Mouse (Mus musculus) lung, adult 2 months (tissue): ENCODE data around the gene Atoh8. TPM values are rescaled to one million over a fixed set of nuclear protein-coding genes. Genes with fewer than 3 reads are reported as not detected.
A peak's percentile ranks its signal among the peaks of the same experiment; 100 is the strongest.

Source experiments
- DNase-seq: peaks from one replicate; pipeline ENCODE4 v3.0.0; 2022
- H3K4me1 ChIP-seq: fragments of 200-500 bp; 2 replicates; pipeline ENCODE4 v1.6.1; 2011; ENCODE audit warnings: low read length; ENCODE audit not compliant: control insufficient read depth, insufficient read depth
- H3K4me3 ChIP-seq: fragments of 200-500 bp; replicated peaks from 2 replicates; pipeline ENCODE3; 2011; ENCODE audit warnings: low read depth, mild to moderate bottlenecking, control low read depth, low read length; ENCODE audit errors: extremely low read depth
- CTCF ChIP-seq: fragments of 200-500 bp; IDR thresholded peaks from 2 replicates; pipeline ENCODE4 v1.5.1; 2011; ENCODE audit warnings: mild to moderate bottlenecking, low read length, control low read depth; ENCODE audit not compliant: insufficient read depth
- POLR2A ChIP-seq: fragments of 200-500 bp; IDR thresholded peaks from 2 replicates; pipeline ENCODE4 v1.6.1; 2011; ENCODE audit warnings: low read depth, mild to moderate bottlenecking, control low read depth, low read length, borderline replicate concordance; ENCODE audit errors: extremely low read depth
- WGBS: fragments of 180-500 bp; shearing (Covaris S2); methylation state at CpG from one replicate; pipeline ENCODE4 v1.1.7; 2018; 5-methylcytosine and 5-hydroxymethylcytosine counted together
- polyA plus RNA-seq: library from polyadenylated mRNA; depleted of rRNA; stranded (reverse); fragments of >200 nt; gene quantifications from 2 replicates; pipeline ENCODE4 v1.2.3, GENCODE M21; 2012

Gene Atoh8
- polyA plus RNA-seq, 1 experiment: 26.4 TPM

DNA sequence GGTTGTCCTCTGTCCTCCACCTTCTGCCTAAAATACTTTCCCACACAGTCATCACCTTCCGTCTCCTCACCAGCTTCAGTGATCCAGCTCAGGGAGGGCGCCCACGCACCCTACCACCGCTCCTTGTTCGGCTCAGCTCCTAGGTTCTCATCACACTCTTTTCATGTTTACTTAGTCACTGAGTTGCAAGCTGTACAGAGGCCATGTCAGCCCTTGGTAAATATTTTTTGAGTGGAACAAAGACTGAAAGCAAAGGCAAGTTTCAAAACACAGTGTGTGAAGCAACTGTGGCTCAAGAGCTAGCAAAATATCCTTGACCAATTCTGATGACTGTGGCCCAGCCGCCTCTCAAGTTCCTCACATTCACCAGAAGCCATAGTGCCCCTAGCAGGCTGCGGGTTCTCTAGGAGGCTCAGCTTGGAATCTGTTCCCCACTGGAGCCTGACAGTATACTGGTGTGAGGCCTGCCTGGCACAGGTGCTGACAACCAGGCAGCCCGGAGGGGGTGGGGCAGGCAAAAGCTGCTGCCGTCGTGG, 36.9 kb upstream of the Atoh8 start:
- peak; percentile 75 for DNase-seq
- Histone ChIP-seq H3K4me1 (peaks cover 10% of the 10 kb centered on the region; the same call in 1 of the 2 replicates), H3K4me3 (no peak overlapping the region)
- 64% methylated on average over 10 of the region's 10 CpGs for WGBS
- TF ChIP-seq POLR2A (peak; percentile 31; the same call in 1 of the 2 replicates), CTCF (no peak)

DNA sequence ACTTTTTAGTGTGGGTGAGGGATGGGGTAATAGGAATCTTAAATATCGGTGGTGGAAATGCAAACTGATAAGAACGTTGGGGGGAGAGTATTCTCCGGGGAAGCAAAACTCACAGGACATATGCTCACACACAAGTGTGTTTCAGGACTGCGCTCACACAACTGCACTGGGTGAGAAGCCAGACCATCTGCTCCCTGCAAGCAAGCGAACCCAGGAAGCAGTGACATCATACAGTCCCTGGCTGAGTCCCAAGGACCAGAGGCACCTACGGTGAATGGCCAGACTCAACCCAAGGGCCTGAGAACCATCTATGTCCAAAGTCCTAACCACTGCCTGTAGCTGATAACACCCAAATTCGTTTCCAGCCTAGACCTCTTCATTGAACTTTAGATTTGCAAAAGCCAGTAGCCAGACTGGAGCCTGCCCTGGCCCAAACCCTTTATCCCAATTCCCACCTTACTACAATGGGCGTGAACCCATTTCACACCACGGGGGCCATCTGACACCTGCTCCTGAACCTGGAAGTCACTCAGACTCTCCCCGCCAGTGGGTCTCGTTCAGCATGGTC, 35.7 kb upstream of the Atoh8 start:
- WGBS: 57% methylated on average over 11 of the region's 11 CpGs
- Histone ChIP-seq H3K4me3 (no peak overlapping the region), H3K4me1 (peaks cover 10% of the 10 kb centered on the region; the same call in 1 of the 2 replicates)
- TF ChIP-seq CTCF (no peak), POLR2A (no peak)
- no peak for DNase-seq

DNA sequence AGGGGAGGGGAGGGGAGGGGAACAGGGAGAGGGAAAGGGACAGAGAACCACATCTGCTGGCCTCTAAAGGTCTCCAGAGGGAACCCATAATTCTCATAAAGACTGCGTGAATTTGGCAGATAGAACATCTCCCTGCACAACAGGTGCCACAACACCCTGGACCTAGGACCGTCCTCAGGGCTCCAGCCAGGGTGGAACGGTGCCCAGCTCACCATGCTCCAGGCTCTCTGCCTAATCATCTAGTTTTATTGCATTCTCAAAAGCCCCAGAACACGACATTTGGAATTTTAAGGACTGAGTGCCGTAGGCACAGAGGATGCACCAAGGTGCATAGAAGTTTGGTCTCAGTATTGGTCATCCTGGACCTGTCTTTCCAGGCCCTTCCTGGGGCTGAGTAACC, 34.9 kb upstream of the Atoh8 start:
- 76% methylated on average over 5 of the region's 5 CpGs for WGBS
- TF ChIP-seq CTCF: no peak
- no peak for TF ChIP-seq POLR2A
- Histone ChIP-seq H3K4me3 (no peak overlapping the region), H3K4me1 (peaks cover 16% of the 10 kb centered on the region)
- no peak for DNase-seq

DNA sequence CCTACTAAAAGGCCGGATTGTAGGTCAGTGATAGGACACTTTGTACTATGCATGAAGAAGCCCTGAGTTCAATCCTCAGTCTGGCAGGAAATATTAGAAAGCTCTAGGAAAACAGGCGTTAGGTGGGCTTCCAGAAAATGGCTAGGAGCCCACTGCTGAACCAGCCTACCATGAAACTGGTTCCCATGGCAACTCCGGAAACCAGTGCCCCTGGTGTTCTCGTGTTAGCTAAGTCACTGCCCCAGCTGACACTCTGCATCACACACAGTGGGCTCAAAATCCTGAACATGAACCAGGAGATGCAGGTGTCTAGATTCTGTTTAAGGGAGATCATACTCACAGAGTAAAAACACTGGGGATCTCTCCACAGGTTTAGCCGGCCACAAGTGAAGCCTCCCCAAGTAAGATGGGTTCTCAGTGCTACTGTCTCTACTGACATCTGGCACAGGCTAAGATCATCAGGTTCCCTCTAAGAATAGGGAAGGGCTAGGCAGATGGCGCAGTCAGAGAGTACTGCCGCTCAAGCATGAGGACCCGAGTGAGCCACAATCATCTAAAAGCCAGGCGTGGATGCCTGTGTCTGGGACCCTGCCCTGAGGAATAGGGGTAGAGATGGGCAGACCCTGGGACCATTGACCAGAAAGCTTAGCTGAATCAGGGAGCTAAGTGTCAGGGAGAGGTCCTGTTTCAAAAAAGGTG, 32.9 kb upstream of the Atoh8 start:
- TF ChIP-seq CTCF (no peak), POLR2A (no peak)
- Histone ChIP-seq H3K4me1 (peaks cover 16% of the 10 kb centered on the region), H3K4me3 (no peak overlapping the region)
- WGBS: 78% methylated on average over 9 of the region's 9 CpGs
- DNase-seq: no peak

DNA sequence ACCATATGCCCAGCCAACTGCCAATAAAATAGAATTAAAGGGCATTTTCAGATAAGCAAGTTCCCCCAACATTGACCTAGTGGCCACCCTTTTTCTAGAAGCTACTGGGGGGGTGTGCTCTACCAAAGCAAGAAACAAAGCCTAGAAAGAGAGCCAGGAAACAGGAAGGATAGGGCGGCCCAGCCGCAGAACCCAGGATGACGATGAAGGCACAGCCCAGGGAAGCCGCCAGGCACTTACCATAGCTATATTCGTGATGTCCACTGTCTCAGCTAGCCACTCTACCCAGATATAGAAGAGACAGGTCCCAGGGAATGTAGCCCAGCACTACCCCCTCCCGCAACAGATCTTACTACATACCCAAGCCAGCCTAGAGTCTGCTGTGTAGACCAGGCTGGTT, 30.3 kb upstream of the Atoh8 start:
- no peak for TF ChIP-seq POLR2A
- TF ChIP-seq CTCF: no peak
- no peak overlapping the region for H3K4me3 ChIP-seq
- WGBS: 56% methylated on average over 6 of the region's 6 CpGs
- DNase-seq: no peak
- peaks cover 6% of the 10 kb centered on the region for H3K4me1 ChIP-seq

DNA sequence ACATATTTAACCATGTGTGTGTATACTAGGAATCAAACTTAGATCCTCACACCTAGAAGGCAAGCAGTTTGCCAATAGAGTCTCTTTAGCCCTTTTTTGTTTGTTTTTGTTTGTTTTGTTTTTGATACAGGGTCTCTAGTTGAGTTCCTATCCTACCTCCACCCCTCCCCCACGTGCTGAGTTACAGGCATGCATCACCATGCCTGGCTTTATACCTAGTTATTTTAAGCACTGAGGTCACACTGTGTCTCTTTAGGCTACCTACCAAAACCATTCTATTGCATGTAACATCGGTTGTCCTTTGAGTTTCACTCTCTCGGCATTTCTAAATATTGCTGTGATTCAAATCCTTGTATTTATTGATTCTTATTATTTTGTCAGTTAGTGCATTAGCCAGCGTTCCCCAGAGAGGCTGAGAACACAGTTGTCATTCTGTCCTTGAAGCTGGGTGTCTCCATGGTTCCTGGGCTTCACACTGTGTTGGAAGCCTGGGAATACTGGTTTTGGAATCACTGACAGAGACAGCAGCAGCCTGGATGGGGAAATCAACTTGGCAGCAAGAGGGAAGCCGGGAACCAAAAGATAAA, 28.4 kb upstream of the Atoh8 start:
- Histone ChIP-seq H3K4me1 (peaks cover 6% of the 10 kb centered on the region), H3K4me3 (no peak overlapping the region)
- TF ChIP-seq CTCF (no peak), POLR2A (no peak)
- no peak for DNase-seq
- WGBS: 53% methylated on average over 5 of the region's 5 CpGs

DNA sequence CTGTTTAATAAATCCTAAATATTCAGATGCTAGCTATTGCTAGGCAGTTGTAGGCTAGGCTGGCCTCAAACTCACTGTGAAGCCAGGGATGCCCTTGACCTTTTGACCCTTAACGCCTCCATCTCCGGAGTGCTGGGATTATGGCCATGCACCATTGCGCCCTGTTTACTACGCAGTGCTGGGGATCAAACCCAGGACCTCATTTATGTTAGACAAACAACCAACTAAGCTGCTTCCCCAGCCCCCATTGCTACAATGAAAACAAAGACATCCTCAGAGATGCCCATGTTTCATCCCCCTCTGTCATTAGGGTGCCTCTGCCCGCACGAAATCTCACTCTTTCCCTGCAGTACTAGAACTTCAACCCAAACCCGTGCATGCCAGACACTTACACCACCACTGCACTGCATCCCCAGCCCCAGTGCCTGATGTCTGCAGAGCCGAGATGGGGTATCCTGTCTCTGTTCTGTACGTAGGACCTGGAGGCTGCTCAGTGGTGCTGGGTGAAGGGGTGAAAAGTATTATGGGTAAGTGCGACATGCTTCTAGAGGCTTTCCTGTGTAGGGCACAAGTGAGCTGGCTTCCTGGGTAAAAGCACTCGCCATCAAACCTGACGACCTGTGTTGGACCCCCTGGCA, 26.4 kb upstream of the Atoh8 start:
- DNase-seq: no peak
- H3K4me3 ChIP-seq: no peak overlapping the region
- TF ChIP-seq POLR2A: no peak
- TF ChIP-seq CTCF: no peak
- 88% methylated on average over 12 of the region's 12 CpGs for WGBS
- peaks cover 6% of the 10 kb centered on the region for H3K4me1 ChIP-seq

DNA sequence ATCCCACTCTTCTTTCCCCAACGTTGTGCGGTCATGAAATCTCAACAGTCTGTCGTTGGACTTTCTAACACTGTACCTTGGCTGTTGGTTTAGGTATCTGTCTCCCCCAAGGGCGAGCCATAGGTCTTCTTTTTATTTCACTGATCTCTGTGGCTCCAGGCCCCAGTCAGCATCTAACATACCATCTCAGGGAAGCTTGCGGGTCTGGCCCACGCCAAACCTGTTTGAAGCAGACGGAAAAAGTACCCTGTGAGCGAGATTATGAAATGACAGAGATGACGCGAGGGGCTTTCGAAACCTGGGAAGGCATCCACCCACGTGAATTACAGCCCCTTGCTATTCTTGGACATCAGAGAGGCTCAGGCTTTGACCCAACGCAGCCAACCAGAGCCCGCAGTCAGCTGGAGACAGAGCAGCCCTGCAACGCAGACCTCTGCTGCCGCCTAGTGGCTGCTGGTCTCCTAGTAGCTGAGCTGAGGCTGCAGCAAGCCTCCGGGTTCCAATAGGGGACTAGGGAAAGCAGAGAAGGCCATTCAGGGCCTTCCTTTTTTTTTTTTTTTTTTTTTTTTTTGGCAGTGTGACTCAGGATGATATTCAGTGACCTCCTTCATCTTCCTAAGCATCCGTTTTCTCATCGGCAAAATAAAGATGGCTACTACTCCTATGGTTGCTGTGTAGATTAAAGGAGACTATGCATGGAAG, 25.8 kb upstream of the Atoh8 start:
- H3K4me3 ChIP-seq: no peak overlapping the region
- DNase-seq: peak; percentile 88
- WGBS: 30% methylated on average over 19 of the region's 19 CpGs
- H3K4me1 ChIP-seq: peaks cover 6% of the 10 kb centered on the region
- TF ChIP-seq CTCF (peak; percentile 95), POLR2A (peak; percentile 21; the same call in 1 of the 2 replicates)

DNA sequence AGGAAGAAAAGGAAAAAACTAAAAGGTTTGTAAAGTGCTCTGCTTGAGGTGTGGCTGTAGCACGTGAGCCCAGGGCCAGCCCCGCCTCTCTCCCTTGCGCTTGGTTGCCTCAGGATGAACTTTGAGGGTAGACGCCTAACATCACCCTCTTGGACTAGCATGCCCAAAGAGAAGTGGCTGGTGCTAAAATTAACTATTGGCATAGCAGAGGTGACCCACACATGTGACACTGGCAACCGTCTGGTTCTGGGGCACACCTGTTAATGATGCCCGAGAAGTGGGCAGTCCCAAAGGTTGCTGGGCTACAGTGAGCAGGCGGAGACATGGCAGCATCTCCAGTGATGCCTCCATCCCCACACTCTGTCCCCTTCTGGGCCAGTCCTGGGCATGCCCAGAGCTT, 24.1 kb upstream of the Atoh8 start:
- Histone ChIP-seq H3K4me1 (no peaks in the 10 kb centered on the region; the same call in 1 of the 2 replicates), H3K4me3 (no peak overlapping the region)
- DNase-seq: no peak
- 71% methylated on average over 7 of the region's 7 CpGs for whole genome bisulfite sequencing
- TF ChIP-seq CTCF: no peak
- TF ChIP-seq POLR2A: no peak
